Mouse (Mus musculus): ENCODE results near the gene Gm49320. TPM values are rescaled to one million over a fixed set of nuclear protein-coding genes. Genes with fewer than 3 reads are reported as not detected.

Gm49320 gene
- total and polyA plus RNA-seq, 3 experiments: 2.0 TPM; not detected in 2

GRCm38 (mm10) chr8:4227919-4228318, 10.7 kb upstream of the Gm49320 start:
- no peaks in the 10 kb centered on the region for H3K79me2 ChIP-seq (ENCODE audit: control insufficient read depth, insufficient read depth, low read length, poor library complexity)
- H3K9ac ChIP-seq (ENCODE audit: control insufficient read depth, low read depth, low read length, poor library complexity, severe bottlenecking): no peak overlapping the region
- no peak for DNase-seq (ENCODE audit: low read depth, low spot score)
- no peak overlapping the region for H3K27ac ChIP-seq (ENCODE audit: control insufficient read depth, low read depth, low read length)
- no peaks in the 10 kb centered on the region; a peak in 1 of 4 replicates for H3K27me3 ChIP-seq (ENCODE audit: control insufficient read depth in 1 of 2, insufficient read depth in 2 of 2, low read length in 2 of 2)
- TF ChIP-seq MEF2A (IDR thresholded peaks at IDR 0.05; ENCODE audit: extremely low read depth, insufficient replicate concordance, low read depth, low read length, poor library complexity, severe bottlenecking) (no peak), USF2 (IDR thresholded peaks at IDR 0.05; ENCODE audit: borderline replicate concordance in 1 of 2, insufficient read depth in 1 of 2, low read depth in 1 of 2, low read length in 2 of 2) (no peak), POLR2A (IDR thresholded peaks at IDR 0.05; ENCODE audit: control insufficient read depth in 1 of 2, insufficient read depth in 1 of 2, low read depth in 1 of 2, low read length in 2 of 2, poor library complexity in 1 of 2) (no peak), GABPA (IDR thresholded peaks at IDR 0.05; ENCODE audit: low read depth, low read length) (no peak), MAZ (IDR thresholded peaks at IDR 0.05; ENCODE audit: low read depth, low read length) (no peak), SIN3A (IDR thresholded peaks at IDR 0.05; ENCODE audit: low read length) (no peak), ZC3H11A (IDR thresholded peaks at IDR 0.05; ENCODE audit: low read depth, low read length) (no peak), MAFK (IDR thresholded peaks at IDR 0.05; ENCODE audit: borderline replicate concordance, low read depth, low read length) (no peak), MYC (IDR thresholded peaks at IDR 0.05; ENCODE audit: low read depth, low read length) (no peak), CHD1 (IDR thresholded peaks at IDR 0.05; ENCODE audit: low read depth, low read length) (no peak), MXI1 (IDR thresholded peaks at IDR 0.05; ENCODE audit: low read depth, low read length) (no peak), ZNF384 (IDR thresholded peaks at IDR 0.05; ENCODE audit: low read depth, low read length) (no peak), ETS1 (IDR thresholded peaks at IDR 0.05; ENCODE audit: low read depth, low read length) (no peak), ZMIZ1 (IDR thresholded peaks at IDR 0.05; ENCODE audit: low read depth, low read length) (no peak), CTCF (IDR thresholded peaks at IDR 0.05 in 2 of 3, conservative IDR thresholded peaks at IDR 0.05 in 1 of 3; ENCODE audit: control insufficient read depth in 1 of 3, insufficient read depth in 1 of 3, low read depth in 2 of 3, low read length in 3 of 3, poor library complexity in 1 of 3, severe bottlenecking in 1 of 3) (no peak), NELFE (IDR thresholded peaks at IDR 0.05; ENCODE audit: low read depth, low read length) (no peak), NRF1 (IDR thresholded peaks at IDR 0.05; ENCODE audit: insufficient read depth, low read depth, low read length, poor library complexity, severe bottlenecking) (no peak)
- no peak overlapping the region for H3K4me3 ChIP-seq (ENCODE audit: control insufficient read depth in 1 of 2, insufficient read depth in 1 of 2, low read depth in 2 of 2, low read length in 2 of 2)
- peaks cover 0 to 24% of the 10 kb centered on the region in 2 experiments; a peak in 3 of 4 replicates for H3K4me1 ChIP-seq (ENCODE audit: control insufficient read depth in 1 of 2, insufficient read depth in 2 of 2, low read length in 2 of 2)
- no peaks in the 10 kb centered on the region; a peak in 2 of 4 replicates for H3K36me3 ChIP-seq (ENCODE audit: control insufficient read depth in 1 of 2, insufficient read depth in 2 of 2, low read length in 2 of 2)
- no peaks in the 10 kb centered on the region for H3K9me3 ChIP-seq (replicated peaks; ENCODE audit: insufficient read depth, low read length)

DNA sequence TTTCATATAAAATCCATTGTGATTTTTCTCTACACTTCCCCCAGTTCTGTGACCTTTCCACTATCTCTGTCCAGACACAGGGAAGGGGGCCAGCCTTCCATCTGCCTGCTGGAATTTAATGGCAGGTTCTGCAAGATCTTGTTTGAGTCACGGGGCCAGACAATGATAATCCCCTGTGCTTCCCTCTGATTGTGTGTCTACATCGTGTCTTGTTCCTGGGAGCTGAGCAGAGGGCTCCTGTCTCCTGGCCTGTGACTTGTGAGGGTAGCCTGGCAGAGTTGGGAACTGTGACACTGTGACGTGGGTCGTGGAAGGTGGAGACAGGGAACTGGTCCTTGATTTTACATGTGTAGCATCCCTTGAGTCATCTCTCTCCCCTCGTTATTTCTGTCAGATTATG, 8.9 kb upstream of the Gm49320 start:
- Histone ChIP-seq H3K36me3 (ENCODE audit: control insufficient read depth in 1 of 2, insufficient read depth in 2 of 2, low read length in 2 of 2) (no peaks in the 10 kb centered on the region; a peak in 2 of 4 replicates), H3K27ac (ENCODE audit: control insufficient read depth, low read depth, low read length) (no peak overlapping the region), H3K4me1 (ENCODE audit: control insufficient read depth in 1 of 2, insufficient read depth in 2 of 2, low read length in 2 of 2) (peaks cover 0 to 23% of the 10 kb centered on the region in 2 experiments; a peak in 3 of 4 replicates), H3K79me2 (ENCODE audit: control insufficient read depth, insufficient read depth, low read length, poor library complexity) (no peaks in the 10 kb centered on the region), H3K9ac (ENCODE audit: control insufficient read depth, low read depth, low read length, poor library complexity, severe bottlenecking) (no peak overlapping the region), H3K27me3 (ENCODE audit: control insufficient read depth in 1 of 2, insufficient read depth in 2 of 2, low read length in 2 of 2) (no peaks in the 10 kb centered on the region; a peak in 1 of 4 replicates), H3K4me3 (ENCODE audit: control insufficient read depth in 1 of 2, insufficient read depth in 1 of 2, low read depth in 2 of 2, low read length in 2 of 2) (no peak overlapping the region), H3K9me3 (replicated peaks; ENCODE audit: insufficient read depth, low read length) (no peaks in the 10 kb centered on the region)
- TF ChIP-seq MAZ (IDR thresholded peaks at IDR 0.05; ENCODE audit: low read depth, low read length) (no peak), POLR2AphosphoS5 (IDR thresholded peaks at IDR 0.05; ENCODE audit: borderline replicate concordance, low read depth, low read length) (no peak), MAX (IDR thresholded peaks at IDR 0.05; ENCODE audit: low read length) (no peak), SIN3A (IDR thresholded peaks at IDR 0.05; ENCODE audit: low read length) (no peak), POLR2AphosphoS2 (IDR thresholded peaks at IDR 0.05; ENCODE audit: low read length) (no peak), ZKSCAN1 (IDR thresholded peaks at IDR 0.05; ENCODE audit: low read depth, low read length) (no peak), USF2 (IDR thresholded peaks at IDR 0.05; ENCODE audit: borderline replicate concordance in 1 of 2, insufficient read depth in 1 of 2, low read depth in 1 of 2, low read length in 2 of 2) (no peak)
- no peak for DNase-seq (ENCODE audit: low read depth, low spot score)
